Mouse (Mus musculus) liver, embryonic 14.5 days (tissue): ENCODE measurements around the gene Acsm3. TPM values are rescaled to one million over a fixed set of nuclear protein-coding genes. Genes with fewer than 3 reads are reported as not detected.
A peak's percentile ranks its signal among the peaks of the same experiment; 100 is the strongest.

ENCODE experiments used
- ATAC-seq: fragments of 200-750 bp; cut with Nextera tagmentation; 2 replicates; pipeline ENCODE4 v1.8.0; 2017; ENCODE audit warnings: moderate number of reproducible peaks, mild to moderate bottlenecking, moderate library complexity; ENCODE audit not compliant: insufficient read depth
- DNase-seq, 3 experiments: peaks; one replicate each; pipeline ENCODE4 v3.0.0-alpha.2; 2012 to 2013; ENCODE audit warnings: low read depth in 3 of 3, low spot score in 3 of 3
- H3K27ac ChIP-seq: fragments of 300-500 bp; sonication (generic); 2 replicates; pipeline ENCODE4 v1.5.1; 2014; ENCODE audit warnings: moderate library complexity, mild to moderate bottlenecking, control low read depth, inconsistent platforms
- H3K27me3 ChIP-seq: fragments of 300-500 bp; sonication (generic); 2 replicates; pipeline ENCODE4 v1.6.1; 2014; ENCODE audit warnings: mild to moderate bottlenecking, low read length, moderate library complexity; ENCODE audit not compliant: control insufficient read depth, insufficient read depth
- H3K36me3 ChIP-seq: fragments of 300-500 bp; sonication (generic); replicated peaks from 2 replicates; pipeline ENCODE4 v1.6.1; 2014; ENCODE audit warnings: low read depth; ENCODE audit not compliant: control insufficient read depth, insufficient read depth
- H3K4me1 ChIP-seq, 2 experiments: fragments of 200-500 bp in 1 of 2; fragments of 300-500 bp in 1 of 2; sonication (generic) in 1 of 2; replicated peaks; 2 replicates each; pipeline ENCODE4 v1.6.1; 2012 to 2014; ENCODE audit warnings: antibody characterized with exemption in 1 of 2, inconsistent platforms in 1 of 2, low read length in 1 of 2; ENCODE audit not compliant: control insufficient read depth in 2 of 2, insufficient read depth in 2 of 2
- H3K4me2 ChIP-seq: fragments of 300-500 bp; sonication (generic); 2 replicates; pipeline ENCODE4 v1.6.1; 2014; ENCODE audit warnings: low read depth, mild to moderate bottlenecking, control low read depth, moderate library complexity
- H3K4me3 ChIP-seq, 2 experiments: fragments of 200-500 bp in 1 of 2; fragments of 300-500 bp in 1 of 2; sonication (generic) in 1 of 2; 2 replicates each; pipeline ENCODE4 v1.5.1; 2012 to 2014; ENCODE audit warnings: low read depth in 2 of 2, low read length in 2 of 2, mild to moderate bottlenecking in 2 of 2, control low read depth in 1 of 2, inconsistent platforms in 1 of 2, moderate library complexity in 1 of 2; ENCODE audit not compliant: insufficient read depth in 1 of 2
- H3K9ac ChIP-seq: fragments of 300-500 bp; sonication (generic); replicated peaks from 2 replicates; pipeline ENCODE4 v1.6.1; 2014; ENCODE audit warnings: mild to moderate bottlenecking, control low read depth, moderate library complexity
- H3K9me3 ChIP-seq: fragments of 300-500 bp; sonication (generic); 2 replicates; pipeline ENCODE4 v1.6.1; 2016; ENCODE audit warnings: low read length, mixed read lengths; ENCODE audit not compliant: control insufficient read depth
- CTCF ChIP-seq: IDR thresholded peaks from 2 replicates; pipeline ENCODE4 v1.5.1; 2016; ENCODE audit warnings: antibody characterized with exemption, low read depth, control low read depth
- EP300 ChIP-seq: IDR thresholded peaks from 2 replicates; pipeline ENCODE4 v1.6.1; 2016; ENCODE audit warnings: antibody characterized with exemption, low read depth
- WGBS: fragments of 180-500 bp; shearing (Covaris S2); extraction: QIAGEN DNeasy Blood & Tissue Kit; methylation state at CpG from one replicate; pipeline ENCODE4 v1.1.7; 2014; ENCODE audit not compliant: insufficient replicate concordance; 5-methylcytosine and 5-hydroxymethylcytosine counted together
- polyA plus RNA-seq, 2 experiments: library from polyadenylated mRNA; depleted of rRNA in 1 of 2; stranded (reverse) in 1 of 2; unstranded in 1 of 2; fragments of >200 nt; fragmentation: Nextera tagmentation in 1 of 2; extraction: Ambion mirVana in 1 of 2; gene quantifications; 2 replicates each; pipeline versions ENCODE4 v1.2.1 to v1.2.3; 2012 to 2014

Gene Acsm3
- polyA plus RNA-seq, 2 experiments = 1.9 to 2.1 TPM

DNA sequence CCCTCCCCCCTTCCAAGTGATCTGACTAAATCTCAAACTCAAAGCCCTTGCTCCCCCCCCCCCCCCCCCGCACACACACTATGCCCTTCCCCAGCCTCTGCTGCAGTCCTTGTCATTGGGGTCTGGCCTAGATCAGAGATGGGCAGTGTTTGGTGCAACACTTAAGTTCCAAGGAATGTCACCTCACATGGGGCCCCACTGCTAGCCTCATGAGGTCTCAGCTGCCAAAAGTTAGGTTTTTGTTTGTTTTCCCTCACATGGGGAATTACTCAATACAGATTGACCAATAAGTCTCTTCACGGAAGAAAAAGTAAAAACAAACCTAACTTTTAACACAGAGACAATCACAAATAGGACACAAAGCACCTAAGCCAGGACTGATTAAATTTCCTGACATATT lies 12.0 kb upstream of the Acsm3 start:
- TF ChIP-seq CTCF (no peak), EP300 (no peak)
- Histone ChIP-seq H3K4me2 (no peak overlapping the region), H3K27ac (no peak overlapping the region), H3K4me1 (no peaks in the 10 kb centered on the region), H3K9ac (no peak overlapping the region), H3K9me3 (no peaks in the 10 kb centered on the region), H3K36me3 (no peaks in the 10 kb centered on the region), H3K4me3 (no peak overlapping the region), H3K27me3 (no peaks in the 10 kb centered on the region)
- DNase-seq = peak in 1 of 3 experiments; percentile 7
- WGBS = 55% methylated on average over 1 of the region's 2 CpGs
- ATAC-seq = no peak

DNA sequence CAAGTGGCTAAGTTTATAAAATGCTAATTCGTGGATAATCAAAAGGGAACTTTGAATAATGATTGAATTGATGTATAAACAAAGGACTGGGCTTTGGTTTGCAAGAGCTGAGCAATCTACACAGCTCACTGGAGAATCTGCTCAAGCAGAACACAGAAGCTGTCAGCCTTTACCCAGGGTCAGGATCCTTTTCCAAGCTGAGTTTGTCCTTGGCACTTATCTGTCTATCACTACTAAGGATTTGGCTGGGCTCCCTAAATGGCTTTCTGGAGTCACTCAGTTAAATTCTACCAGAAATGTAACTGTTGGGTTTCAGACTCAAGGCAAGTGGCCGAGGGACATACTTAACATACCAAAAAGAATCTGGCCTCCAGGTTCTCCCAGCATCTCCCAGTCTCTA lies 10.8 kb upstream of the Acsm3 start:
- DNase-seq (no peak), ATAC-seq (no peak)
- WGBS = 30% methylated on average over 2 of the region's 2 CpGs
- Histone ChIP-seq H3K27me3 (no peaks in the 10 kb centered on the region), H3K4me2 (no peak overlapping the region), H3K4me3 (no peak overlapping the region), H3K4me1 (no peaks in the 10 kb centered on the region), H3K9me3 (no peaks in the 10 kb centered on the region), H3K36me3 (no peaks in the 10 kb centered on the region), H3K9ac (no peak overlapping the region), H3K27ac (no peak overlapping the region)
- TF ChIP-seq EP300 = no peak
- TF ChIP-seq CTCF = no peak

DNA sequence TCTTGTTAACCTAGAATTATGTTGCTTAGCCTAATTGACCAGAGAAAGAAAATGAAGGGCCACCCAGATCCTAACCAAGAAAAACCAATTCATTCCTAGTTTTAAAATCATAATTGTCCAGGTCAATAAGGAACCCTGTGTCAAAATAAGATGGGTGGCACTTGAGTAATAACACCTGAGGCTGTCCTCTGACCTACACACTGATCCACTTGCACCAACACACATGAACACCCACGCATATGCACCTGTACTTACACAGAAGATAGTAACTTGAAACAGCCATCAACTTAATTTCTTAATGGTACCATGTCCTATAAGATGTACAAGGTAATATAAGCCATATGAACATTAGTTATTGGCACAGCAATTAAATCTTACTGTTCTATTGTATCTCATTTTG lies 7.0 kb upstream of the Acsm3 start:
- H3K4me1 ChIP-seq = no peaks in the 10 kb centered on the region
- ATAC-seq (no peak), DNase-seq (no peak)
- no peaks in the 10 kb centered on the region for H3K36me3 ChIP-seq
- no peak overlapping the region for H3K4me2 ChIP-seq
- H3K9me3 ChIP-seq = no peaks in the 10 kb centered on the region
- no peak overlapping the region for H3K27ac ChIP-seq
- no peak overlapping the region for H3K9ac ChIP-seq
- WGBS = 59% methylated on average over 1 of the region's 1 CpGs
- no peak overlapping the region for H3K4me3 ChIP-seq
- TF ChIP-seq EP300 (no peak), CTCF (no peak)
- H3K27me3 ChIP-seq = no peaks in the 10 kb centered on the region

DNA sequence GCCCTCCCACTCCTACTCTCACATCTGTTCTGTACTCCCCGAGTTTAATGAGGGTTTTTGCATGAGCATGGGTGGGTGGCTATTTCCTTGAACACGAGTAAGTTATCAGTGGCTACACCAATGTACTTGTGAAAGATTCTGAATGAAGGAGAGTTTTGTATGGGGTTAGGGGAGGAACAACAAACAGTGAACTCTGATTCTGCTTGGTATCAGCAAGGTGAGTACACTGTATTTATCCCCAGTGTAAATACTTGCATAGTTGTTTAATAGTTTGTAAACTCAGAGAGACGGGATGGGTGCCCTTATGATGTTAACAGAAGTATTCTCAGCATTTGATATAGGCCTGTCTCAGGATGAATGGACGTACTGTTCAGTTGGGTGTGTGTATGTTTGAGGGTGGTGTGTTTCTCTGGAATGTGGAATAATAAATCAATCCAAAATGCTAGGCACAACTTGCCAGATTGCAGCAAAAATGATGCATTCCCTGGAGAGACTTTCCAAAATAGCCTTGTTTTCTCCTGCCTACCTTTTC lies 1.5 kb downstream of the Acsm3 start:
- Histone ChIP-seq H3K4me1 (no peaks in the 10 kb centered on the region), H3K4me3 (no peak overlapping the region), H3K9me3 (no peaks in the 10 kb centered on the region), H3K27ac (no peak overlapping the region), H3K36me3 (no peaks in the 10 kb centered on the region), H3K4me2 (no peak overlapping the region), H3K9ac (no peak overlapping the region), H3K27me3 (no peaks in the 10 kb centered on the region)
- TF ChIP-seq CTCF (no peak), EP300 (no peak)
- 45% methylated on average over 4 of the region's 4 CpGs for WGBS
- DNase-seq = no peak
- ATAC-seq = no peak

DNA sequence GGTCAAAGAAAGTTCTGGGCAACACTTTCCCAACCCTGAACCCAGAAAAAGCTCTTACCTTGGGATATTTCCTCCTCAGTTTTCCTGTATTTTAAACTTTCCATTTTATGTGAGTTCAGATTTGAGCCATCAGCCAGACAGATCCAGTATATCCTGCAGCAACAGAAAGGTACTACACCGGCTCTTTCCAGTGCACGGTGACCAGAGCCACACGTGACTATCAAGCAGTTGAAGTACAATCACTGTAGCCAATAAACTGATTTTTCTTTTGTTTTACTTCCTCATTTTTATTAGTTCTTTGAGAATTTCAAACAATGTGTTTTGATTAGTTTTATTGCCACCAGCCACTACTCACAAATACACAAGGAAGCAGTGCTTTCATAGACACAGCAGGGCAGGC lies 3.7 kb downstream of the Acsm3 start:
- Histone ChIP-seq H3K4me2 (no peak overlapping the region), H3K4me1 (no peaks in the 10 kb centered on the region), H3K9me3 (no peaks in the 10 kb centered on the region), H3K9ac (no peak overlapping the region), H3K4me3 (no peak overlapping the region), H3K27ac (no peak overlapping the region), H3K36me3 (no peaks in the 10 kb centered on the region), H3K27me3 (no peaks in the 10 kb centered on the region)
- TF ChIP-seq EP300 = no peak
- no peak for TF ChIP-seq CTCF
- DNase-seq (no peak), ATAC-seq (no peak)
- 63% methylated on average over 3 of the region's 3 CpGs for WGBS
